Mouse (Mus musculus): ENCODE results near the gene Adamtsl3. TPM values are rescaled to one million over a fixed set of nuclear protein-coding genes. Genes with fewer than 3 reads are reported as not detected.
A peak's percentile ranks its signal among the peaks of the same experiment; 100 is the strongest.

The Adamtsl3 gene
- polyA plus RNA-seq, 1 experiment from 2014 or later = 0.14 TPM

DNA sequence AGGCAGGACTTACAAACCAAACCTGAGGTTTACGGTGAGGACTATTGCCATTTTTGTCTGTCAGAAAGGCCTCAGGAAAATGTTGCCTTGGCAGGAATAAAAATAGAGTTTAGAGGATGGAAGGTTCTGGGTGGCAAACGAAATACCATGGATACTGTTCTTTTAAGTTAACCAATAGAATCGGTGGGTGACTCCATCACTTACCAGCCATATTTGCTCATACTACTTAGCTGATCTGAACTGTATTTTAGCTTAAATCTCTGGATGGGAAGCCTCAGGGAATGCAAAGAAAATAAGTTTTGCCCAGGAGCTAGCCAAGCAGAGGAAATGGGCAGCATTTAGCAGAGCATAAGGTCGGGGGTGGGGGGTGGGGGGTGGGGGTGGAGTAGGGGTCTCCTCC is 312.4 kb downstream of the Adamtsl3 start:
- H3K36me3 ChIP-seq (replicated peaks) = peaks cover 12% of the 10 kb centered on the region
- no peaks in the 10 kb centered on the region for H3K9me3 ChIP-seq
- no peak for DNase-seq (ENCODE audit: low spot score)
- no peaks in the 10 kb centered on the region for H3K27me3 ChIP-seq (replicated peaks; ENCODE audit: low read depth, poor library complexity, severe bottlenecking)
- peak overlapping the region; percentile 89 for H3K27ac ChIP-seq (replicated peaks)
- peaks cover 17% of the 10 kb centered on the region for H3K4me1 ChIP-seq
- H3K4me3 ChIP-seq = peak overlapping the region; percentile 87
- 34% methylated on average over 4 of the region's 4 CpGs for WGBS

DNA sequence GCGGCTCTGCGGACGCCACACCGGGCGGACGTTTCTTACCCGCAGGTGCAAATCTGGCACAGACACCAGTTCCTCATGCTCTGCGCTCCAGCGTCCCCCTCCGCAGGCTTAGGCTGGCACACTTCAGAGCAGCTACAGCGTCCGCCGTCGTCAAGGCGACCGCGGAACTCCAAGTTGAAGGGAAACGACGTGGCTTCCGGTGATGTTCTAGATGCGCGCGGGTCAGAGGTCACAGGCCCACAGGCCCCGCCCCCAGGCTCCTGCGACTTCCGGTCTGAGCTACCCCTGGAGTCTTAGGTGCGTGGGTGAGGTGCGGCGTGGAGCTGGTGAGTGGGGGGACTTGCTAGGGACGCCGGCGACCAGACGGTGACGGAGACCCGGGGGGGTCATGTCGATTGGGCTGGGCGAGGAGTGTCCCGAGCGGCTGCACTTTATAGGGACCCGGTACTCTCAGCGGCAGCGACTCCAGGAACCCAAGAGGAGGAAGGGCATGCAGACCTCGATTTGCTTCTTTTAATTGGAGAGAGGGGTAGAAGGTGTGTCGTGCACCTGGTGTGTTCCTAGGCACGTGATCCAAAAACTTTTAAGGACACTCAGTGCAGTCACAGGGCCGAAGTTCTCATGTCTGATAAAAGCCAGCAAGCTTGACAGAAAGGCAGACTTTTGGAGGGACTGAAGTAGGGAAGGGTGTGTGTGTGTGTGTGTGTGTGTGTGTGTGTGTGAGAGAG is 313.0 kb downstream of the Adamtsl3 start, which contains the start of the genes Saxo2 and Efl1:
Gene Saxo2 (minus strand): TSS at position 176 of the 728 bp plus-strand sequence.
Gene Efl1 (plus strand): TSS at position 262 of the 728 bp plus-strand sequence.
- peaks cover 17% of the 10 kb centered on the region for H3K4me1 ChIP-seq
- H3K27me3 ChIP-seq (replicated peaks; ENCODE audit: low read depth, poor library complexity, severe bottlenecking) = no peaks in the 10 kb centered on the region
- peak; percentile 95 for DNase-seq (ENCODE audit: low spot score)
- peak within 1 kb of the TSS; percentile 89 for H3K27ac ChIP-seq (replicated peaks)
- no peaks in the 10 kb centered on the region for H3K9me3 ChIP-seq
- H3K4me3 ChIP-seq = peak within 1 kb of the TSS; percentile 87
- under 1% methylated on average over 46 of the region's 46 CpGs for WGBS
- peaks cover 19% of the 10 kb centered on the region for H3K36me3 ChIP-seq (replicated peaks)

GRCm38 (mm10) chr7:82649081-82649445 is 313.6 kb downstream of the Adamtsl3 start:
- H3K36me3 ChIP-seq (replicated peaks) = peaks cover 22% of the 10 kb centered on the region
- no peak for DNase-seq (ENCODE audit: low spot score)
- WGBS = 12% methylated on average over 6 of the region's 6 CpGs
- H3K4me1 ChIP-seq = peaks cover 17% of the 10 kb centered on the region
- no peaks in the 10 kb centered on the region for H3K9me3 ChIP-seq
- H3K27me3 ChIP-seq (replicated peaks; ENCODE audit: low read depth, poor library complexity, severe bottlenecking) = no peaks in the 10 kb centered on the region
- peak overlapping the region; percentile 89 for H3K27ac ChIP-seq (replicated peaks)
- peak overlapping the region; percentile 87 for H3K4me3 ChIP-seq

Other genes starting within 250 kb of the Adamtsl3 start
- 6.9 and 15.4 TPM in 2 replicates for gene Sh3gl3, start 161.9 kb upstream of the Adamtsl3 start, polyA plus RNA-seq (2016; fragmentation: Nextera tagmentation; extraction: Ambion mirVana)

Data from embryonic facial prominence, embryonic 10.5 days (tissue).